Mouse (Mus musculus) hindbrain, postnatal 0 days (tissue): ENCODE measurements around the gene Dnajb14. TPM values are rescaled to one million over a fixed set of nuclear protein-coding genes. Genes with fewer than 3 reads are reported as not detected.

Experiments
- ATAC-seq: fragments of 200-750 bp; cut with Nextera tagmentation; 2 replicates; pipeline ENCODE4 v1.8.0; 2017; ENCODE audit warnings: mild to moderate bottlenecking, moderate TSS enrichment, moderate library complexity
- DNase-seq: peaks from one replicate; pipeline ENCODE4 v3.0.0-alpha.2; 2015; ENCODE audit warnings: low spot score
- H3K27ac ChIP-seq: fragments of 300-500 bp; sonication (generic); 2 replicates; pipeline ENCODE4 v1.5.1; 2014; ENCODE audit warnings: mild to moderate bottlenecking
- H3K27me3 ChIP-seq: fragments of 300-500 bp; sonication (generic); 2 replicates; pipeline ENCODE4 v1.6.1; 2014; ENCODE audit warnings: low read length, mixed read lengths; ENCODE audit not compliant: insufficient read depth
- H3K36me3 ChIP-seq: fragments of 300-500 bp; sonication (generic); 2 replicates; pipeline ENCODE4 v1.6.1; 2014; ENCODE audit warnings: low read length, mixed read lengths; ENCODE audit not compliant: insufficient read depth
- H3K4me1 ChIP-seq: fragments of 300-500 bp; sonication (generic); 2 replicates; pipeline ENCODE4 v1.6.1; 2014; ENCODE audit warnings: antibody characterized with exemption, low read length, mixed read lengths; ENCODE audit not compliant: insufficient read depth
- H3K4me2 ChIP-seq: fragments of 300-500 bp; sonication (generic); 2 replicates; pipeline ENCODE4 v1.6.1; 2014; ENCODE audit warnings: low read depth, mild to moderate bottlenecking, low read length, moderate library complexity, mixed read lengths
- H3K4me3 ChIP-seq: fragments of 300-500 bp; sonication (generic); 2 replicates; pipeline ENCODE4 v1.5.1; 2014; ENCODE audit warnings: low read length
- H3K9ac ChIP-seq: fragments of 300-500 bp; sonication (generic); replicated peaks from 2 replicates; pipeline ENCODE4 v1.6.1; 2014; ENCODE audit warnings: mild to moderate bottlenecking, low read length, moderate library complexity, mixed read lengths
- H3K9me3 ChIP-seq: fragments of 300-500 bp; sonication (generic); 2 replicates; pipeline ENCODE4 v1.6.1; 2016; ENCODE audit warnings: low read length, mixed read lengths
- CTCF ChIP-seq: IDR thresholded peaks from 2 replicates; pipeline ENCODE4 v1.5.1; 2016; ENCODE audit warnings: antibody characterized with exemption, control low read depth, low read depth
- WGBS: fragments of 180-500 bp; shearing (Covaris S2); extraction: QIAGEN DNeasy Blood & Tissue Kit; methylation state at CpG from one replicate; pipeline ENCODE4 v1.1.7; 2014; 5-methylcytosine and 5-hydroxymethylcytosine counted together
- polyA plus RNA-seq: library from polyadenylated mRNA; unstranded; fragments of >200 nt; fragmentation: Nextera tagmentation; extraction: Ambion mirVana; gene quantifications from 2 replicates; pipeline ENCODE4 v1.2.1, GENCODE M21; 2015
- total RNA-seq: library from RNA; depleted of rRNA; stranded (reverse); fragments of >200 nt; gene quantifications from 2 replicates; pipeline ENCODE4 v1.2.3, GENCODE M21; 2014

Gene Dnajb14
- total and polyA plus RNA-seq, 2 experiments from 2014 or later: 19.2 to 22.5 TPM

DNA sequence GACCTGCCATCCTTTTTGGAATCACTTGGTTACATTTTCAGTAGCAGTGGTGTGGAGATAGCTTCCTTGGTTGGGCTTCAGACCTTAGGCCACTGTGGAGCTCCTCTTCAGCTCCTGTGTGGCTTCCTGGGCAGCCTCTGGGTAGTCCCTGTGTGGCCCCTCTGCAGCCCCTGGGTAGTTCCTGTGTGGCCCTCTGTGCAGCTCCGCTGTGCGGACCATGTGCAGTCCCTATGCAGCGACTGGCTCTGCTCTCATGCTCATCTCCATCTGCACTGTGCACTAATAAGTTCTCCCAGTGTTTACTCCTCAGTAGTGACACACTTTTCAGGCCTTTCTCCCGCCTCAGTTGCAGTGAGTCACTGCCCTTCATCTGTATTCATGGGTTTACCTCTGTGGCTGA, 24.6 kb downstream of the Dnajb14 start:
- H3K4me2 ChIP-seq: no peak overlapping the region
- no peaks in the 10 kb centered on the region for H3K27me3 ChIP-seq
- no peak overlapping the region for H3K4me3 ChIP-seq
- ATAC-seq: no peak
- peaks cover 19% of the 10 kb centered on the region for H3K36me3 ChIP-seq
- no peaks in the 10 kb centered on the region for H3K4me1 ChIP-seq
- no peak overlapping the region for H3K27ac ChIP-seq
- no peak overlapping the region for H3K9ac ChIP-seq
- no peak for DNase-seq
- WGBS: 93% methylated on average over 4 of the region's 4 CpGs
- no peaks in the 10 kb centered on the region for H3K9me3 ChIP-seq
- no peak for TF ChIP-seq CTCF

DNA sequence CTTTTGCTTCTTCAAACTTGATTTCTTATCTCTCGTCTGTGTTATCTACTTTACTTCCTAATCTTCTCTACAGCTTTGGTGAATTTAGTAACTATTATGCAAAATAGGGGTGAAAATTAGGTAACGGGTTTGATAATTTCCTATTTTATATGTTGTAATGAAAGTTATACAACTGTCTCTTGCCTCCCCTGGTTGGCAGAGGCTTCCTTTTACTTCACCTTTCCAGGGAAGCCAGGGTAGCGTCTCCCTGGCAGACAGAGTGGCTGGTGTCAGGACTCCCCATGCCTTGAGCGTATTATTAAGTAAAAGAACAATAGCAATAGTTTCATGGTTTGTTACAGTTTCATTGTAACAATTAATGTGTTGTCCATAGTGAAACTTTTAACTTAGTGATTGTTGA, 26.3 kb downstream of the Dnajb14 start:
- no peak overlapping the region for H3K9ac ChIP-seq
- H3K36me3 ChIP-seq: peaks cover 19% of the 10 kb centered on the region
- no peak for TF ChIP-seq CTCF
- H3K4me3 ChIP-seq: no peak overlapping the region
- DNase-seq (no peak), ATAC-seq (no peak)
- no peak overlapping the region for H3K4me2 ChIP-seq
- H3K27ac ChIP-seq: no peak overlapping the region
- WGBS: 84% methylated on average over 4 of the region's 4 CpGs
- no peaks in the 10 kb centered on the region for H3K9me3 ChIP-seq
- H3K4me1 ChIP-seq: no peaks in the 10 kb centered on the region
- H3K27me3 ChIP-seq: no peaks in the 10 kb centered on the region

DNA sequence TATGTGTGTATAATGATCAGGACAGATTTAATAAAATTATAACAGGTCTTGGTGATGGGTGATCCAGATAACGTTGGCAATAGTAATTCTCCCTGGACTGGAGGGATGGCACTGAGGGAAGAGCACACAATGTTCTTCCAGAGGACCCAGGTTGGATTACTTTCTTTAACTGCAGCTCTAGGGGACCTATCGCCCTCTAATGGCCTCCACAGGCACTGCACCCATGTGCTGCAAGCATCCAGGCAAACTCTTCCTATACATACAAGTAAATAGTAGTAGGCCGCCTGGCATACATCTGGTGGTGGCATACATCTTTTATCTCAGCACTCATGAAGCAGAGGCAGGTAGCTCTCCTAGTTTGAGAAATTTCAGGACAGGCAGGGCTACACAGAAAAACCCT, 27.7 kb downstream of the Dnajb14 start:
- 95% methylated on average over 3 of the region's 3 CpGs for WGBS
- peaks cover 14% of the 10 kb centered on the region for H3K36me3 ChIP-seq
- H3K4me2 ChIP-seq: no peak overlapping the region
- DNase-seq: no peak
- H3K9ac ChIP-seq: no peak overlapping the region
- TF ChIP-seq CTCF: peak; percentile 47
- H3K9me3 ChIP-seq: no peaks in the 10 kb centered on the region
- H3K27me3 ChIP-seq: no peaks in the 10 kb centered on the region
- H3K27ac ChIP-seq: no peak overlapping the region
- no peak for ATAC-seq
- H3K4me3 ChIP-seq: no peak overlapping the region
- no peaks in the 10 kb centered on the region for H3K4me1 ChIP-seq

DNA sequence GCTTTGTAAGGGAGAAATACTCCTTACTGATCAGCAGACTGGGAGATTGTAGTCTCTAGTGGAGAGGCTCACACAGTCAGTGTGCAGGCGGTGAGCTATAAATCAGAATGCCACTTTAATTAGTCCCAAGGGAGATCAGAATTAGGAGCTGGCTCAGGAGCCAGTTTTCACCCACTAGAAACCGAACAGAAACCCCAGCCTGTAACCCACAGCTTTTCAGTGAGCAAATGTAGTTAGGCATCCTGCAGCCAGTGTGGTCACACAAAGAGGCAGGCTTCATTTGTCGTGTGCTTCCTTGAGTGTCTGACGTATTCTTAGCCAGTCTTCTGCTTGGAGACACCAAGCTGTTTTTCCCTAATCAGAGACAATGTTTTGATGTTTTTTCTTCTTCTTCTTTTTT, 28.9 kb downstream of the Dnajb14 start:
- TF ChIP-seq CTCF: no peak
- no peaks in the 10 kb centered on the region for H3K4me1 ChIP-seq
- no peaks in the 10 kb centered on the region for H3K9me3 ChIP-seq
- H3K4me2 ChIP-seq: no peak overlapping the region
- H3K9ac ChIP-seq: no peak overlapping the region
- H3K27me3 ChIP-seq: no peaks in the 10 kb centered on the region
- no peak for DNase-seq
- 79% methylated on average over 4 of the region's 4 CpGs for WGBS
- no peak overlapping the region for H3K4me3 ChIP-seq
- H3K36me3 ChIP-seq: peaks cover 14% of the 10 kb centered on the region
- no peak for ATAC-seq
- no peak overlapping the region for H3K27ac ChIP-seq

DNA sequence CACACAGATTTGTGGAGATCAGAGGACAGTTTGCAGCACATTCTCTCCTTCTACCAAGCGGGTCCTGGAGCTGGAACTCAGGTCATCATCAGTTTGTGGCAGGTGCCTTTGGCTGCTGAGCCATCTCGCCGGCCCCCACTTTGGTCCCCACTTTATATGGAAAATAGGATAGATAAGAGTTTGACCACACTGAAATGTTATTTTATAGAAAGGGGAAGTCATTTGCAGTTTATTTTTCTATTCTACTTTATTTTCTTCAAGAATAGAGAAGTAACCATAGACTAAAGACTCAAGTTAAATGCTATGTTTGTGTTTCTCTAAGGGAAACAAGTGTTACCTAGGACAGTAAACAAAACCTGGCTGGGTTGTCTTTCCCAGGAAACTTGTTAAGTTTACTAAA, 29.4 kb downstream of the Dnajb14 start:
- Histone ChIP-seq H3K27me3 (no peaks in the 10 kb centered on the region), H3K4me3 (no peak overlapping the region), H3K4me2 (no peak overlapping the region), H3K9ac (no peak overlapping the region), H3K4me1 (no peaks in the 10 kb centered on the region), H3K9me3 (no peaks in the 10 kb centered on the region), H3K36me3 (peaks cover 14% of the 10 kb centered on the region), H3K27ac (no peak overlapping the region)
- ATAC-seq (no peak), DNase-seq (no peak)
- no peak for TF ChIP-seq CTCF
- 91% methylated on average over 3 of the region's 3 CpGs for WGBS

DNA sequence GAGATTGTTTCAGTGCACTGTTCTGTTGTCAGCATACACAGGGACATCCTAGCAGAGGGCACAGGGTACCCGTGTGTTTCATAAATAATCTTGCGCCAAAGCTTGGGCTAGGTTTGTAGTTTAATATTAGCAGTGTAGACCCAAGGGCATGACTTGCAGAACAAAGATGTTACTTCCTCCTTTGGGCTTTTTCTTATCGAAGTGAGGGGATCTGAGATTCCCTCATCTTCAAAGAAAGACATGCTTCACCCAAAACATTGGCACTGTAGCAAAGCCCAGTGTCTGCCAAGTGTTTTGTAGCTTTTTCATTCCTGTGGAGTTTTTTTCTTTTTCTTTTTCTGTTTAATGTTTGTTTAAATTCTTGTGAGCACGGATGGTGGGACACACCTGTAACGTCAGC, 30.2 kb downstream of the Dnajb14 start:
- no peak for TF ChIP-seq CTCF
- no peak overlapping the region for H3K27ac ChIP-seq
- 83% methylated on average over 5 of the region's 5 CpGs for WGBS
- no peak for ATAC-seq
- H3K36me3 ChIP-seq: peaks cover 14% of the 10 kb centered on the region
- no peaks in the 10 kb centered on the region for H3K9me3 ChIP-seq
- no peak for DNase-seq
- H3K4me3 ChIP-seq: no peak overlapping the region
- H3K4me2 ChIP-seq: no peak overlapping the region
- no peaks in the 10 kb centered on the region for H3K4me1 ChIP-seq
- H3K27me3 ChIP-seq: no peaks in the 10 kb centered on the region
- H3K9ac ChIP-seq: no peak overlapping the region

DNA sequence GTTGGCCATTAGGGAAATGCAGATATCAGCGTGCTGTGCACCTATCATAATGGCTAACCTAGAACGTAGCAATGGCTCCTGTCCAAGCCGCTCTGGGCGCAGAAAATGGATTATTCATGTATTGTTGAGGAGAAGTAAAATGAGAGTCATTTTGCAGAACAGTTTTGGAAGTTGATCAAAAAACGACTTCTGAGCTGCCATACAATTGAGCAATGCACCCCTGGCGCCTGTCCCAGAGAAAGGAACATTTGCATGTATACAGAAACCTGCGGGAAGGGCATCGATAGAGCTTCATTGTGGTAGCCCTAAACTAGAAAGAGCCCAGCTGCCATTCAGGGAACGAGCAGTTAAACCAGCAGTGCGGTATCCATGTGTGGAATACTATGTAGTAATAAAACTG, 32.7 kb downstream of the Dnajb14 start:
- ATAC-seq: no peak
- H3K9me3 ChIP-seq: no peaks in the 10 kb centered on the region
- H3K27me3 ChIP-seq: no peaks in the 10 kb centered on the region
- no peak for TF ChIP-seq CTCF
- no peak overlapping the region for H3K27ac ChIP-seq
- 0 out of 2 replicates have a peak, but pooled peaks cover 12% of the 10 kb centered on the region for H3K36me3 ChIP-seq
- no peaks in the 10 kb centered on the region for H3K4me1 ChIP-seq
- DNase-seq: peak; percentile 41
- 44% methylated on average over 10 of the region's 10 CpGs for WGBS
- H3K9ac ChIP-seq: no peak overlapping the region
- no peak overlapping the region for H3K4me3 ChIP-seq
- no peak overlapping the region for H3K4me2 ChIP-seq
